Mouse (Mus musculus) cortical plate, adult 2 months (tissue): ENCODE data around the gene Igf2bp1. TPM values are rescaled to one million over a fixed set of nuclear protein-coding genes. Genes with fewer than 3 reads are reported as not detected.

ENCODE experiments used
- H3K27ac ChIP-seq: fragments of 200-500 bp; 2 replicates; pipeline ENCODE4 v1.5.1; 2012; ENCODE audit warnings: low read length, control low read depth, inconsistent platforms; ENCODE audit not compliant: insufficient read depth
- H3K4me1 ChIP-seq: fragments of 200-500 bp; 2 replicates; pipeline ENCODE4 v1.6.1; 2011; ENCODE audit warnings: low read length; ENCODE audit not compliant: control insufficient read depth, insufficient read depth
- H3K4me3 ChIP-seq: fragments of 200-500 bp; 2 replicates; pipeline ENCODE4 v1.5.1; 2011; ENCODE audit warnings: mild to moderate bottlenecking, low read length, control low read depth; ENCODE audit not compliant: insufficient read depth
- CTCF ChIP-seq: fragments of 200-500 bp; IDR thresholded peaks from 2 replicates; pipeline ENCODE4 v1.5.1; 2011; ENCODE audit warnings: mild to moderate bottlenecking, control low read depth, low read length; ENCODE audit not compliant: insufficient read depth; ENCODE audit errors: extremely low read depth
- POLR2A ChIP-seq: fragments of 200-500 bp; IDR thresholded peaks from 2 replicates; pipeline ENCODE4 v1.6.1; 2011; ENCODE audit warnings: mild to moderate bottlenecking, low read length, control low read depth; ENCODE audit not compliant: insufficient read depth; ENCODE audit errors: extremely low read depth
- polyA plus RNA-seq: library from polyadenylated mRNA; depleted of rRNA; stranded (reverse); fragments of >200 nt; gene quantifications from 2 replicates; pipeline ENCODE4 v1.2.3, GENCODE M21; 2012; rRNA removed

Gene Igf2bp1
- polyA plus RNA-seq: 0.02 and 0.15 TPM in 2 replicates

- Histone ChIP-seq H3K4me1 (no peaks in the 10 kb centered on the region), H3K27ac (no peak within 1 kb of the TSS), H3K4me3 (no peak within 1 kb of the TSS)
- no peak for TF ChIP-seq POLR2A
- TF ChIP-seq CTCF: no peak
Observed at GRCm38 (mm10) chr11:96005403-96006271, at the start of gene Igf2bp1. TSS of gene Igf2bp1 (minus strand) at chr11:96005940.

GRCm38 (mm10) chr11:96050854-96051253 lies 45.1 kb upstream of the Igf2bp1 start:
- TF ChIP-seq POLR2A: no peak
- TF ChIP-seq CTCF: no peak
- Histone ChIP-seq H3K4me1 (no peaks in the 10 kb centered on the region), H3K4me3 (no peak overlapping the region), H3K27ac (no peak overlapping the region)

GRCm38 (mm10) chr11:96049939-96050338 lies 44.2 kb upstream of the Igf2bp1 start:
- H3K4me1 ChIP-seq: no peaks in the 10 kb centered on the region

GRCm38 (mm10) chr11:96047469-96048373 lies 42.0 kb upstream of the Igf2bp1 start:
- no peak for TF ChIP-seq CTCF
- Histone ChIP-seq H3K27ac (no peak overlapping the region), H3K4me3 (no peak overlapping the region), H3K4me1 (no peaks in the 10 kb centered on the region)

More at GRCm38 (mm10) chr11:96049939-96050338, 44.2 kb upstream of the Igf2bp1 start:
- Histone ChIP-seq H3K27ac (no peak overlapping the region), H3K4me3 (no peak overlapping the region)
- no peak for TF ChIP-seq POLR2A
- no peak for TF ChIP-seq CTCF

DNA sequence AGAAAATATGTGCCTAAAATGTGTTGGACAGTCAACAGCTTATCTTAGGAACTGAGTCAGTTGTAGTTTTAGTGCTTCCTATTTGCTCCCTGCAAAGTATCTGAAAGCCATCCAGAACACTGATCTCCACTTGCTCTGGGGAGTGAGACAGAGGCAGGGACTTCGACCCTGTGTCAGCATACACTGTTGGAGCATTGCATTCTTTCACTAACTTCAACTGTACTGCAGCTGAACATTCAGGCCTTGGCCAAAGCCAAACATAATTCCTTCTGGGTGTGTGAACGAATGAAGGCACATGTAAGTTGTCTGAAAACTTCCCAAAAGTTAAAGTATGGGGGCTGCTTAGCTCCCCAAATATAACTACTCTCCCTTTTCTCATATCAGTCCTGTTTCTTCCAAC lies 41.1 kb upstream of the Igf2bp1 start:
- Histone ChIP-seq H3K4me1 (no peaks in the 10 kb centered on the region), H3K27ac (no peak overlapping the region), H3K4me3 (no peak overlapping the region)
- TF ChIP-seq CTCF (no peak), POLR2A (0 out of 2 replicates have a peak, but pooled peaks have one; percentile 6)

GRCm38 (mm10) chr11:96046028-96046427 lies 40.3 kb upstream of the Igf2bp1 start:
- H3K27ac ChIP-seq: no peak overlapping the region
- no peaks in the 10 kb centered on the region for H3K4me1 ChIP-seq
- TF ChIP-seq POLR2A: no peak
- TF ChIP-seq CTCF: no peak
- H3K4me3 ChIP-seq: no peak overlapping the region

- no peak overlapping the region for H3K4me3 ChIP-seq
Observed at GRCm38 (mm10) chr11:96044803-96045567, 39.2 kb upstream of the Igf2bp1 start.

DNA sequence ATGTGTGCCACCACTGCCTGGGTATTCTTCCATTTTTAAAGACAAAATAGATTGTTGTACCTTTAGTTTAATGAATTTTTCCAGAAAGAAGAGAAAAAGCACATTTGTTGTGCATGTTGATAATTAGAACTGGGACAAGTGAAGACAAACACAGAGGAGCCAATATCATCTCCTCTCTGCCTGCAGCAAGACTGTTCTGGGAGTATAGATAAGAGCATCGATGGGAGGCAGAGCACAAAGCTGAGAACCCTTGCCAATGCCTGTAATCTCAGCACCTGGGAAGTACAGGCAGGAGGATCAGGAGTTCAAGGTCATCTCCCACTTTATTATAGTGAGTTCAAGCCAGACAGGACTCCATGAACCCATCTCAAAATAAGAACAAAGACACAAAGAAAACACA lies 32.8 kb upstream of the Igf2bp1 start:
- TF ChIP-seq CTCF (no peak), POLR2A (no peak)
- Histone ChIP-seq H3K4me3 (no peak overlapping the region), H3K4me1 (peaks cover 2% of the 10 kb centered on the region; the same call in 1 of the 2 replicates), H3K27ac (no peak overlapping the region)

More at GRCm38 (mm10) chr11:96044803-96045567, 39.2 kb upstream of the Igf2bp1 start:
- TF ChIP-seq CTCF (no peak), POLR2A (no peak)
- Histone ChIP-seq H3K27ac (no peak overlapping the region), H3K4me1 (no peaks in the 10 kb centered on the region)

DNA sequence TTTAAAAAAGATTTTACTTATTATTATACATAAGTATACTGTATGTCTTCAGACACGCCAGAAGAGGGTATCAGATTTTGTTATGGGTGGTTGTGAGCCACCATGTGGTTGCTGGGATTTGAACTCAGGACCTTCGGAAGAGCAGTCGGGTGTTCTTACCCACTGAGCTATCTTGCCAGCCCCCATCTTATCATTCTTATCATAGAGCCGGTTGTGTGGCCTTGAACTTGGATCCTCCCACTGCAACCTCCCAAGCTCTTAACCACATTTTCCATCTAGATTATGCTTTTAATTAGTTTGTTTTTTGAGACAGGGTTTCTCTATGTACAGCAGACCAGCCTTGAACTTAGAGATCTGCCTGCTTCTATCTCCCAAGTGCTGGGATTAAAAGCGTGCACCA lies 31.8 kb upstream of the Igf2bp1 start:
- no peak overlapping the region for H3K4me3 ChIP-seq
- H3K27ac ChIP-seq: no peak overlapping the region
- no peak for TF ChIP-seq POLR2A
- no peak for TF ChIP-seq CTCF
- H3K4me1 ChIP-seq: peaks cover 2% of the 10 kb centered on the region; the same call in 1 of the 2 replicates
